ENCODE assay signal across 8 mouse cellular contexts in the genomic region with DNA sequence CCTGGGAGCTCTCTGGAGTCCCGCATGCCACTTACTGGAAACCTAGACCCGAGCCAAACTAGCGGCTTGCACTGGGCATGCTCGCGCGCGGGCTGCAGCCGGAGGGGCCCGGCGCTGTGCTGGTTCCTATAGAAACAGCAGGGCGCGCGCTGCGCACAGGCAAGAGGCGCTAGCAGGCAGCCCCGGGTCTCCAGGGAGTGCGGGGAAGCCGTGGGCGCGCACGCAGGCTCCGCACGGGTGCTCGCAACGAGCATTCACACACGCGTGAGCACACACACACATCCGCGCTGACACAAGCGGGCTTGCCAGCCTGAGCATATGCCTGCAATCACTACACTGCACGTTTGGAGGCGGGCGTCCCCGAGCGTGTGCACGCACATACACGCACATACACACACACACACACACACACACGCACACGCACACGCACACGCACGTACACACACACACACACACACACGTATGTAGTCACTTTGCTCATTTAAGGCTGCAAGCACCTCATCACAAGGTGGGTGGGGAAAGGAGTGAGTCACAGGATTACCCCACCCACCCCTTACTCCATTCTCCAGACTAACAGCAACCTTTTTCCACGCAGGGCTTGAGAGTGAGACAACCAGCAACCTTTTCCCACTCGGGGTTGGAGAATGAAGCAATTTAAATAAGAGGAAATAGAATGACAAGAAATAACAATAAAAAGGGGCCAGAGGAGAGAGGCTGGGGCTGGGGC. TPM values are rescaled to one million over a fixed set of nuclear protein-coding genes. Genes with fewer than 3 reads are reported as not detected.
DNase-seq lines count a peak whose midpoint lies in the region; ATAC-seq and TF ChIP-seq lines count a peak whose summit lies in the region.

No protein-coding gene starts in this region.

- H3K9me3 ChIP-seq in erythroblast, embryonic 14.5 days (ENCODE audit: control insufficient read depth, low read length): no peaks in the 10 kb centered on the region
- H3K9me3 ChIP-seq in intestine, embryonic 15.5 days: no peaks in the 10 kb centered on the region

- WGBS in intestine, embryonic 15.5 days: under 1% methylated on average over 45 of the region's 45 CpGs

- no peak overlapping the region for H3K27ac ChIP-seq in cortical plate, adult 2 months (ENCODE audit: insufficient read depth, low read length)
- H3K27ac ChIP-seq in intestine, embryonic 15.5 days: no peak overlapping the region

- H3K4me2 ChIP-seq in intestine, embryonic 15.5 days (replicated peaks): peak overlapping the region; percentile 95

- TF ChIP-seq CTCF in cortical plate, adult 2 months (IDR thresholded peaks at IDR 0.05; ENCODE audit: extremely low read depth, insufficient read depth, low read length): no peak

- TF ChIP-seq POLR2A in cortical plate, adult 2 months (IDR thresholded peaks at IDR 0.05; ENCODE audit: extremely low read depth, insufficient read depth, low read length): peak; percentile 21; the same call in 1 of the 2 replicates

- intact Hi-C loops in gastrocnemius, postnatal 14 days (cut with DNase I; ENCODE audit: low total_unique reads): no loop called here
- intact Hi-C loops in left cerebral cortex, postnatal 25 days (cut with DNase I): loop anchor here (5.0 kb wide), 1 partner anchor 39 kb away; a partner anchor contains a TSS

- peaks cover 49% of the 10 kb centered on the region for H3K27me3 ChIP-seq in erythroblast, embryonic 14.5 days (ENCODE audit: control insufficient read depth)
- H3K27me3 ChIP-seq in intestine, embryonic 15.5 days (replicated peaks): no peaks in the 10 kb centered on the region

- H3K4me1 ChIP-seq in erythroblast, embryonic 14.5 days (ENCODE audit: control insufficient read depth): peaks cover 4% of the 10 kb centered on the region
- no peaks in the 10 kb centered on the region for H3K4me1 ChIP-seq in cortical plate, adult 2 months (ENCODE audit: control insufficient read depth, insufficient read depth, low read length)
- peaks cover 8% of the 10 kb centered on the region for H3K4me1 ChIP-seq in intestine, embryonic 15.5 days (replicated peaks)

- no peaks in the 10 kb centered on the region for H3K36me3 ChIP-seq in erythroblast, embryonic 14.5 days (ENCODE audit: control insufficient read depth)
- no peaks in the 10 kb centered on the region for H3K36me3 ChIP-seq in intestine, embryonic 15.5 days

- no peak for ATAC-seq in erythroblast, adult 5-6 weeks (replicated peaks; ENCODE audit: low FRiP score, poor library complexity, severe bottlenecking)
- ATAC-seq in intestine, embryonic 15.5 days: peak; percentile 93

- DNase-seq in gastrocnemius, postnatal 14 days: peak; percentile 71
- peak; percentile 90 to 92 for DNase-seq in left cerebral cortex, postnatal 25 days (ENCODE audit: low spot score in 2 of 2)
- DNase-seq in mesoderm, embryonic 11.5 days (ENCODE audit: low read depth, low spot score): peak; percentile 87
- peak; percentile 90 for DNase-seq in right cerebral cortex, postnatal 4 days

- peak overlapping the region; percentile 51 for H3K9ac ChIP-seq in intestine, embryonic 15.5 days

- peak overlapping the region; percentile 44 for H3K4me3 ChIP-seq in erythroblast, embryonic 14.5 days (replicated peaks)
- H3K4me3 ChIP-seq in cortical plate, adult 2 months (ENCODE audit: insufficient read depth, low read length): peak overlapping the region; percentile 62
- H3K4me3 ChIP-seq in intestine, embryonic 15.5 days (replicated peaks): peak overlapping the region; percentile 65

RNA-seq across cellular contexts. Expression of a gene that starts 11.2 kb away (rescaled TPM):
- polyA plus RNA-seq in erythroblast, embryonic 14.5 days (2012): not detected in 2 replicates
- not detected in 2 replicates for total RNA-seq in erythroblast, adult 5-6 weeks (2015; ENCODE audit: low replicate concordance)
- 0.68 TPM in 1 of 2 replicates, not detected in the other for total RNA-seq in erythroblast, adult 5-6 weeks (2017; ENCODE audit: low replicate concordance)
- 47.0 and 47.2 TPM in 2 replicates for polyA plus RNA-seq in cortical plate, adult 2 months (2012; rRNA removed)
- 1 to 10 TPM; 3.7 to 4.2 TPM for total RNA-seq in gastrocnemius, postnatal 14 days (2021)
- 6.1 and 6.8 TPM in 2 replicates for polyA plus RNA-seq in intestine, embryonic 15.5 days (2015; fragmentation: Nextera tagmentation; extraction: Ambion mirVana)
- 10 to 100 TPM; 75.4 to 80.8 TPM for total RNA-seq in left cerebral cortex, postnatal 25 days (2021)

RNA-seq across cellular contexts. Expression of a gene that starts 18.2 kb away (rescaled TPM):
- polyA plus RNA-seq in erythroblast, embryonic 14.5 days (2012): not detected in 2 replicates
- total RNA-seq in erythroblast, adult 5-6 weeks (2015; ENCODE audit: low replicate concordance): not detected in 2 replicates
- not detected in 2 replicates for total RNA-seq in erythroblast, adult 5-6 weeks (2017; ENCODE audit: low replicate concordance)
- 2.7 and 3.7 TPM in 2 replicates for polyA plus RNA-seq in cortical plate, adult 2 months (2012; rRNA removed)
- 1 to 10 TPM; 1.7 to 2.5 TPM for total RNA-seq in gastrocnemius, postnatal 14 days (2021)
- polyA plus RNA-seq in intestine, embryonic 15.5 days (2015; fragmentation: Nextera tagmentation; extraction: Ambion mirVana): 15.9 and 18.7 TPM in 2 replicates
- 1 to 10 TPM; 2.1 to 2.8 TPM for total RNA-seq in left cerebral cortex, postnatal 25 days (2021)

RNA-seq across cellular contexts. Expression of a gene that starts 23.0 kb away (rescaled TPM):
- not detected in 2 replicates for polyA plus RNA-seq in erythroblast, embryonic 14.5 days (2012)
- not detected in 2 replicates for total RNA-seq in erythroblast, adult 5-6 weeks (2015; ENCODE audit: low replicate concordance)
- total RNA-seq in erythroblast, adult 5-6 weeks (2017; ENCODE audit: low replicate concordance): not detected in 2 replicates
- 267 and 331 TPM in 2 replicates for polyA plus RNA-seq in cortical plate, adult 2 months (2012; rRNA removed)
- total RNA-seq in gastrocnemius, postnatal 14 days (2021): 100 to 1,000 TPM; 804 to 989 TPM
- polyA plus RNA-seq in intestine, embryonic 15.5 days (2015; fragmentation: Nextera tagmentation; extraction: Ambion mirVana): 51.7 and 62.6 TPM in 2 replicates
- 100 to 1,000 TPM; 125 to 140 TPM for total RNA-seq in left cerebral cortex, postnatal 25 days (2021)

RNA-seq across cellular contexts. Expression of a gene that starts 24.1 kb away (rescaled TPM):
- polyA plus RNA-seq in erythroblast, embryonic 14.5 days (2012): not detected in 2 replicates
- not detected in 2 replicates for total RNA-seq in erythroblast, adult 5-6 weeks (2015; ENCODE audit: low replicate concordance)
- not detected in 2 replicates for total RNA-seq in erythroblast, adult 5-6 weeks (2017; ENCODE audit: low replicate concordance)
- polyA plus RNA-seq in cortical plate, adult 2 months (2012; rRNA removed): 3.8 and 4.9 TPM in 2 replicates
- total RNA-seq in gastrocnemius, postnatal 14 days (2021): 100 to 1,000 TPM; 130 to 134 TPM
- 5.3 and 5.4 TPM in 2 replicates for polyA plus RNA-seq in intestine, embryonic 15.5 days (2015; fragmentation: Nextera tagmentation; extraction: Ambion mirVana)
- total RNA-seq in left cerebral cortex, postnatal 25 days (2021): 1 to 10 TPM; 1.4 to 1.5 TPM

RNA-seq across cellular contexts. Expression of a gene that starts 39.9 kb away (rescaled TPM):
- 0.13 and 0.22 TPM in 2 replicates for polyA plus RNA-seq in erythroblast, embryonic 14.5 days (2012)
- total RNA-seq in erythroblast, adult 5-6 weeks (2015; ENCODE audit: low replicate concordance): 2.5 and 5.8 TPM in 2 replicates
- 2.2 and 3.5 TPM in 2 replicates for total RNA-seq in erythroblast, adult 5-6 weeks (2017; ENCODE audit: low replicate concordance)
- 6.6 and 7.9 TPM in 2 replicates for polyA plus RNA-seq in cortical plate, adult 2 months (2012; rRNA removed)
- total RNA-seq in gastrocnemius, postnatal 14 days (2021): 1 to 10 TPM; 3.4 to 4.4 TPM
- polyA plus RNA-seq in intestine, embryonic 15.5 days (2015; fragmentation: Nextera tagmentation; extraction: Ambion mirVana): 11.0 and 11.6 TPM in 2 replicates
- 1 to 10 TPM; 4.7 to 6.1 TPM for total RNA-seq in left cerebral cortex, postnatal 25 days (2021)

Comparison
In these comparisons a context has a peak if more than half of its experiments do, and no peak if none do; other contexts are left out.
1. RNA of a gene that starts 11.2 kb away (total RNA-seq): 75.4 to 80.8 TPM in left cerebral cortex, postnatal 25 days; 3.7 to 4.2 TPM in gastrocnemius, postnatal 14 days and 0.68 TPM in erythroblast, adult 5-6 weeks; every median in the first group is over 10 times any median in the second.
2. RNA of a gene that starts 23.0 kb away (total RNA-seq): 804 to 989 TPM in gastrocnemius, postnatal 14 days and 125 to 140 TPM in left cerebral cortex, postnatal 25 days; not detected in erythroblast, adult 5-6 weeks; every median in the first group is over 100 times any median in the second.
3. Peak in every context shown above with its lines, with median percentiles within 50 percentile points of each other: H3K4me3 ChIP-seq and DNase-seq.